Mouse (Mus musculus) neural tube, embryonic 10.5 days (tissue): ENCODE measurements around the gene Nxt1.

Source experiments
- DNase-seq: peaks from one replicate; pipeline ENCODE4 v3.0.0-alpha.2; 2017; ENCODE audit warnings: low spot score; ENCODE audit errors: extremely low spot score

Nxt1 gene

DNA sequence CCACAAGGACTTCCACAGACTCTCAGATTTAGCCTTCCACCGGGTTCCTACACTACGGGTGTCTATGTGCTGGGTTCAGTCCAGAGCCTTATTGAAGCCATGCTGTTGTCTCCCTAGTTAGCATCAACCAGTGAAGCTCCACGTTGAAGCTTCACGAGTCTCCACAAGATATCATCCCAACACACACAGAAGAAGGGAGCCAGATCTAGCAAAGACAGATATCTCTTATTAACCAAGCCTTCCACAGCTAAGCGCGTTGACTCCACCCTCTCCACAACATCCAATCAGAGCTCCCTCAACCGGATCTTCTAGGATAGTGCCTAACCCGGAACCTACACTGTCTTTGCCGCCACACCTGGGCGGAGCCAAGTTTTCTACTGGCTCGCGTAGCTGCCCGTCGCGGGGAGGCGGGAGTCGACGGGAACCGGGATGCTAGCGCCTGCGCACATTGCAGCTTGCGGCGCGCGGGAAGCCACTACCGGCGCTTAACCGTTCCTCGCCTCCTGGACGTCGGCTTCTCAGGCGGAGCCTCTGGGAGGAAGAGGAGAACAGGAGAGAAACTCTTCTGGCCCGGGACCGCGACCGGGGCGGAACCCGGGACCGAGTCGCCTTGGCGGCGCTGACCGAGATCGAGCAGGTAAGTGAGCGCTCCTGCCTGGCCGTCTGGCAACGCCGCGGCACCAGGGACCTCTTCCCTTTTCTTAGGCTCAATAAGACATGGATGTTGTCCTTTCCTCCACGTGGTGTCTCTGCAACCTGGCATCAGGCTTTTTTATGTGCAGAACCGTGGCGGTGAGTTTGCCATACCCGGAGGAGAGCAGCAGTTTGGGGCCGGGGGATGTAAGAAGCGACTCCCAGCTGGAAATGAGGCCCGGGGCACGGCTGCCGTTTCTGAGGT is at the start of gene Nxt1:
Nxt1 (plus strand) TSS at position 403 of the 898 bp plus-strand sequence.
- DNase-seq, result peak; percentile 97

DNA sequence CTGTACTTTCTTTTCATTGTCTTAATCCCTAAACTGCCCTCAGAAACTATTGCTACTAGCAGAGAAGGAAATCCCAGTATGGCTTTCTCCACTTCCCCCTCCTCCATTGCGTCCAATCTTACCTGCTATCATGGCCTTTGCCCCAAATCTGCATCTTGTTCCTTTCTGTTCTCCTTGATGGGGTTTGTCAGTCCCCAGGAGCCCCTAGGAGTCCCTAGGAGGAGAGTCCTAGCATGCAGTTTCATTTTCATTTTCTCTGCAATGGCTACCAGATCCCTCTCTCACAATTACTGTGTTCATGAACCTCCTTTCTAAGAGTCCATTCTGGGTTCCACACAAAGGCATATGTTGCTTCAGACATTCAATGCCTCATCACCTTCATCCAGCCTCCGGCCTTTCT is 49.3 kb upstream of the Nxt1 start:
- no peak for DNase-seq

DNA sequence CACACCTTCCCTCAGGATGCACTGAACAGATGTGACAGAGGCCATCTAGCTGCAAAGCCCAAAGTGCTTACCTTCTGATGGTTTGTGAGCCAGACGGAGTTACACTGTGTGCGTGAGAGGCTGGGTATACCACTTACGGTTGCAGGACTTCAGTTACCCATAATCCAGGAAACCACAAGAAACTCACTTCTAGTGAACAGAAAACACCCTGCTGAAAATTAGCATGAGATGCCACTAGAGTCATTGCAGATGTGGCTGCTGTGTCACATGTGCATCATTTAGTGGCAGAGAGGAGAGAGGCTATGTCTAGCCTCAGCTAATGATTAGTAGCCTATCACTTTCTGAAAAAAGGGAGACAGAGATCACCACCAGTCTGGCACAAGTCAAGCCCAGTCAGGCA is 47.9 kb upstream of the Nxt1 start:
- DNase-seq, result no peak

DNA sequence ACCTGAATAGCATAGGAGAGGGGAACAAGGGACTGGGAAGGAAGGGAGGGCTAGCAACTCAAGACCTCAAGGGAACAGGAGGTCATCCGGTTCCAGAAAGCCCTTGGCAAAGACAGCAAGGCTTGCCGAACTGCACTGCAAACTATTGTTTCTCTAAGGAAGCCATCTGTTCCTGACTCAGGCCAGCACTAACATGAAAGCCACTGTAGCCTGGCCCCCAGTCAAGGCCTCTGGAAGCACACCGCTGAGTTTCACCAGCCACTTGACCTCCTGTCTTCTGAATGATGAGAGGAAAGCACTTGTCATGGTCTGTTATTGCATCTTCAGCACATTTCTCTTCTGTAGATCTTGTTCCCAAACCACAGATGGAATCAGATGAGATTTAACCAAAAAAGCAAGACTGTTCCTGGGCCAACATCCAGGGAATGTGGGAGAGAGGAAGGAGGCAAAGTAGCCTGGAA is 45.4 kb upstream of the Nxt1 start:
- DNase-seq, result no peak

DNA sequence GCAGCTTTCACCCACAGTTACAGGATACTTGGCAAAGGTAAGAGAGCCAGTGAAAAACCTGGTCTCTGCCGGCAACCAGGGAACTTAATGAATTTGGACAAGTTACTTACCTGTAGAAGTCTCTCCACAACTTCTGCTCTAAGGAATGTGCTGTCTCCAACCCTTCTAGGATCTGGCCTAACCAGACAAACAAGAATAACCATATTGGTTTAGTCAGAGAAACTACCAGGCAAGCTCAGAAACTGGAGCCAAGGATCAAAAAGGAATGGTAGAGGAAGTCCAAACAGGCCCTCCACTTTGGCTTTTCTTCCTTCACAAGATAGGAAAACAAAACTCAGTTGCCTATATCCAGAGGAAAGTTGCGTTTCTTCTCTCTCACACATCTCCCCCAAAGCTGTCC is 41.4 kb upstream of the Nxt1 start:
- no peak for DNase-seq

DNA sequence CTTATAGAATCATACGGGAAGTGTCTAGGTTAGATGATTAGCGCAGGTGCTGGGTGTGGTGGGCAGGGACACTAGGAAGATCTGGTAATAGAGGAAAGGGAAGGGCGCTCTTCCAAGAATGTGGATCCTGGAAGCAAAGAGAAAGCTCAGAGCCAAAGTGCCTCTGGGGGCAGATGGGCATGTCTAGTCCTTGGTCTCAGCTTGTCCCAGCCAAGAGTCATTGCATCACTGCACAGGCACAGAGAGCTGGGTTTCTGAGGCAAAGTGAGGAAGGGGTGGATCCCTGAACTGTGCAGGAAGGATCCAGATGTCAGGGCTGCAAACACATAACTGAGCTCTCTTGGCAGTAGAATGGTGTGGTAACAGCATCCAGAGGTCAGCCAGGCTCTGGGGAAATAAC is 40.8 kb upstream of the Nxt1 start:
- DNase-seq, result no peak

DNA sequence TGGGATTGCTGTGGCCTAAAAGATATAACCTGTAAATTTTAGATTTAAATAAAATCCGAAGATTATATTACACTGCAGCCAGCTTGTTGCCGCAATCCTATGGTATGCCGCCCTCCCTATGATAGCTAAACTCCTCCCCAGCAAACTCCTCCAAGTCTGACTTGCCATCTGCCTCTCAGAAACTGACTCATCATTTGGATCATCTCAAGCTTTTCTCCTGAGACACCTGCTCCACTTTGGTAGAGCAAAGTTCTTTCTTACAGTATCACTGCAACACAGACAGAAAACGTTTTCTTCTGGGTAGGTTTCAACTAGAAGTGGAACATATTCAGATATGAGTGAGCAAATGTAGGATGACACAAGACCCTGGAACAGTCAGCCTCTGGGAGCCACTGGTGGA is 37.9 kb upstream of the Nxt1 start:
- DNase-seq, result no peak

DNA sequence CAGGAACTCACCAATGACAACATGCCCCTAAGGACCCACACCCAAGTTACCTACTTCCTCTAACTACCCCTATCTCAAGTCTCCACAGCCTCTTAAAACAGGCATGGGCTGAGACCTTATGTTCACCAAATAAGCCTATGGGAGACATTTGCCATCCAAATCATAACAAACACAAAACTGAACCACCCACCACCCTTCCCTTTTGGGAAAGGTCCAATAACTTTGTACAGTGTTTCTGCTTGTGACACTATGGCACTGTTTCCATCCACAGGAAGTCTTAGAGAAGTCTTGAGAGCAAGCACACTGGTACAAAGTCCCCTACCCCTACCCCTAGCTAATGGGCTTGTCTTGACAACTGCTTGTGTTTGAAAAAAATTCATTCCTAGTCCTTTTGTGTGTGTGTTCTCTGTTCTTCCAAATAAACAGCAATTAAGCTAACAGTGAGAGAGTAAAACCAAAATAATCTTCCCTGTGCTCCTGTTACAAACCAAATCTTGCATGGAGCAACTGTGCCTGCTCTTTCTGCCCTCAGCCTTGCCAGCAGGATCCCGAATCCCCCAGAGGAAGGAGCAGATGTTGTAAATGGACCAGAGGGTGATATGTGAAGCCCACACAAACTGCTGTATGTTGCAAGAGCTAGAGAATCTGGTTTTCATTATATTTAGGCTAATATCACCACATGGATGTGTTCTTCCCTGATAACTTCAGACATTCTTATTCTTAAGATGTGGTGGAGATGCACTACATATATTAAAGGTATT is 29.6 kb upstream of the Nxt1 start:
- DNase-seq, result no peak

DNA sequence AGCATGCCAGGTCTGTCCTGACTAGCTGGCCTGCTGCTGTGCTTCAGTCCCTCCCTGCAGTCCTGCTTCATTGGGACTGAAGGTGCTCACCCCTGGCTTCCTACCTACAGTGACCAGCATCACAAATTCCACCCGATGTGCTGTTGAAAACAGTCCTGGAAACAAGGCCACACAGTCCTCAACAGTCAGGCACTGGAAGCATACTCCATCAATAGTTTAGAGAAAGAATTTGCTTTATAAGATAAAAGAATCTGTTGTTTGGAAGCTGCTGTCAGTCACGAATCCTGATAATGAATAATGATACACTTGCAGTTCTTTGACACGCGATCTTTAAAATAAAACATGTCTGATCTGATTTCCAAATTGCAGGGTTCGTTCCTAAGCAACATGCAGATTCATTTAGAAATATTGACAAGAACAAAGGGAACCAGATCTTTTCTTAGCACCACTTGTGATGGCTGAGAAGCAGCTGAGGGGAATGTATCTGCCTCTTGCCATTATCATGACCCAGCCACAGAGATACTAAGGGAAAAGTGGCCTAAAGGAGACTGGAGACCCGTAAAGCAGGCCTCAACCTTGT is 27.9 kb upstream of the Nxt1 start:
- DNase-seq, result no peak

DNA sequence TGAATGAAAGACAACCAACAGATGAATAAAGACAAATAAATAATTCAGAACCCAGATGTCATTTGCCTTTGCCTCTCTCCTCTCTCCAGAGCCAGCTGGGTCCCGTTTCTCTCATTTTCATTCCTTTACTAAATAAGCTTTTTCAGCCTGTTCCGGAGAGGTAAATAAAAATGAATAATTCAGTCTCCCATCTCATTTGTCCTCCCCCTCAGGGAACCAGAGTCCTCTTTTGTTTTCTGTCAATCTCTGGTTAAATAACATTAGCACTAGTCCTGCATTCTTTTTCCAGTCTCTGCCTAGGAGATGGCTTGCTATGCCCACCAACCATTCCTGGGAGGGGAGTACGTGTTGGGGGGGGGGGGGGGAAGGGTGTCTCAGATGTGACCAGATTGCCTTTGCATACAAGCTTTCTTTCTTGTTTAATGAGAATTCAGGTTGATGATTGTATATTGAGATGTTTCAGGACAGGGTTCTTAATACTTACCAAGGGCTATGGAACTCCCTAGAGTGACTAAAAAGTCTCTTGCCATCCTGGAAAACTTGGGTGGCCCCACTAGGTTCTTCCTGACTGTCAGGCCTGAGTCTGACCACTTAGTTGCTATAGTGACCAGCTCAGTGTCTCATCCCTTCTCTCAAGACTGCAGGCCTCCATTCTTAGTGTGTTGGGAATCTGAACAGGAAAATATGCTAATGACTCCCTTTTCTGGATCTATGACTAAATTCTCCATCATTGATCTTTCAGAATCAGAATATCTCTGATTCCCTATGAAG is 21.6 kb upstream of the Nxt1 start:
- DNase-seq, result no peak

DNA sequence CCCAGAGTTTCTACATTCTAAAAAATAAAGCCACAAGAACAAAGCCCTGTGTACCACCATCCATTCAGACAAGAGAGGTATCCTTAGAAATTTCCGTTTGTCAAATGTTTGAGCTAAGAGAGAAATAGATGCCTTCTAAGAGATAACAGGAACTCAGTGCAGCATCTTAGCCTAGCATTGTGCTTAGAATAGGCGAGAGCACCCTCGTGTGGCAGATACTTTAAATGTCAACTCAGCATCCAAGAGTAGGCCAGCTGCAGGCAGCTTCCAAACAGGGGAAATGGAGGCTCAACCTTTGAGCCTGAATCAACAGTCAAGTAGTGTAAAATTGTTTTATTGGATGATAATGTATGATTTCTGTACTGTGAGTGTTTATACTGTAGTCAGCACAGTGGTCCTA is 17.4 kb upstream of the Nxt1 start:
- DNase-seq, result peak; percentile 21

DNA sequence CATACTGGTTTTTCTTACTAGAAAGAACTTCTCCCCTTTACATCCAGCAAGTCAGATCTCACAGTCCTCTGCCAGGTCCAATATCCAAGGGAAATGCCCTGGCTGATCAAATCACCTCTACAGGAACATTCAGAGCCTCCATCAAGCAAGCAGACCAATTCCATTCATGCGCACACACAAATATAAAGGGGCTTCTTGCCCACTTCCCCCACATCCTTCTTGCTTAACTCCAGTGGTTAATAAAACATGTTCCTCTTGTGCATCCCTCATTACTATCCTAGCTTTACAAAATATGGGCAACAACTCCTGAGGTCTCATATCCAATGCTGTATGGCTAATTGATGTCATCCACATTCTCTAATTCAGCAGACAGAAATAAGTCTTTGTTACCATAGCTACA is 8.9 kb upstream of the Nxt1 start:
- DNase-seq, result no peak

DNA sequence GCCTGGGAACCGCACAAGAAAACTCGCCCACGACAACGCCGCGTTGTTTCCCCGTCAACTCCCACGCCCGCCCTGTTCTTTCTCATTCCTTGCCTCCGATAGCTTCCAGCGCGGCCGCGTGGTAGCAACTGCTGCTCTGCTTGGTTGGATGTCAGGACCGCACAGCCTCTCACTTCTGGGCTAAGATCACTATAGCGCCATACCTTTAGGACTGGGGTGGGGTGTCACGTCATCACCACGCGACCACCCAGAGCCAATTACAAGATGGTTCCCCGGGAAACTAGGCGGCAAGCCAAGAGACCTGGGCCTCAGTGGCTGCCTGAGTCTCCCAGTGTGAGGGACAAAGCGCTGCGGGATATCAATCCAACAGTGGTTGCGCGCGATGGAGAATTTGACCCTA is 5.4 kb downstream of the Nxt1 start:
- DNase-seq, result peak; percentile 83

DNA sequence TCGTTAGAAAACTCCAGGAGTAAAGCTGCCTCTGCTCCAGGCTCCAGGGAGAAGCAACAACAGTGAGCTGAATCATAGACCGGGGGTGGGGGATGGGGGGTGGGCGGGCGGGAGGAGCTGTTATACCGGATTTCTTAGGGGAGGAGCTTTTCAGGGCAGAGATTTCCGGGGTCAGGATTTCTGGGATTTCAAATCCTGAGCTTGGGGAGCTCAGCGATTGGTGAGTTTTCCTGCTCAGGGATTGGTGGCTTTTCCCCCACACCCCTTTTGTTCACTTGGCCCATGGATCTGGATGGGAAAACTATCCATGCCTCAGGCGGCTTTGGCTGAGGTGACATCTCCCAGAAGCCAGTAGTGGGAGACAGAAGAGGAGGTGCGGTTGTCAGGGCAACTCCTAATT is 6.9 kb downstream of the Nxt1 start:
- DNase-seq, result peak; percentile 63

DNA sequence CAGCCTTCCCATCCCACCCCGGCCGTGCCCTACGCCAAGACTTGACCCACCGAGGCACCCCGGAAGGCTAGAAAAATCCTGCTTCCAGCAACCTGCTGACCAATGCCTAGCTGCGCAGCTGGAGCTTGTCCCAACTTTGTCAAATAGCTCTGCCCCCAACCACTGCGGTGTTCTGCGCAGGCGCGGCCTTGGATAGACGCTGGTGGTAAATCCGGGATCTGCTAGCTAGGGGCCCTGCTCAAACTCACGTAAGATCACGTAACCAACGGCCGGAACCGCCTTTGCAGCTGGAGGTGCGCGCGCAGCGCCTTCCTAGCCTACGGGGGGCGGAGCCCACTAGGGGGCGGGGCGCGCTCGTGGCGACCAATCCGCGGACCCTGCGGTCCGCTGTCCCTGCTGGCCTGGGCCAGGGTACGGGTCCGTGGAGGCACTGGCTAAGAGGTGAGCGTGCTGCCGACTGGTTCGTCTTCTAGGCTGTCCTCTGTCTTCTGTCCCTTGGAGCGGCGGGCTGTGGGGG is 8.4 kb downstream of the Nxt1 start, which contains the start of gene Gzf1:
Gzf1 (plus strand) TSS at position 249 of the 517 bp plus-strand sequence.
- peak; percentile 99 for DNase-seq

DNA sequence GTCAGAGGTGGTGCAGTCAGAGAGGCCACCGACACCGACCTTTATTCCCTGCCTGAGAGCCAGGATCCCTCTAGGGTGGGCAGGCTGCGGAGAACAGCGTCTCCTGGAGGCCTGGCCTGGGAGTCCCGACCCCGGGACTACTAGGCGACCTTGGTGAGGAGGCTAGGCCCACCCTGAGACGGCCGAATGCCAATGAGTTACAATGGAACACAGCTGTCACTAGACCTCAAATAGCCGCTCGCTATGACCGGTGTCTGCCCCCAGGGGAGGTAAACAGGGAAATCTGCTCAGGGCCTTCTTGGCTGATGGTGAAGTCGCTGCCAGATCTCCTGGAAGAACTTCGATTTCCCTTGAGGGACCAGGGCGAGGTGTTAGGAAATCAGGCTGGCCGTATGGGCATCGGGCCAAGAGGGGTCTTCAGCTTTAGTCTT is 9.1 kb downstream of the Nxt1 start:
- no peak for DNase-seq

DNA sequence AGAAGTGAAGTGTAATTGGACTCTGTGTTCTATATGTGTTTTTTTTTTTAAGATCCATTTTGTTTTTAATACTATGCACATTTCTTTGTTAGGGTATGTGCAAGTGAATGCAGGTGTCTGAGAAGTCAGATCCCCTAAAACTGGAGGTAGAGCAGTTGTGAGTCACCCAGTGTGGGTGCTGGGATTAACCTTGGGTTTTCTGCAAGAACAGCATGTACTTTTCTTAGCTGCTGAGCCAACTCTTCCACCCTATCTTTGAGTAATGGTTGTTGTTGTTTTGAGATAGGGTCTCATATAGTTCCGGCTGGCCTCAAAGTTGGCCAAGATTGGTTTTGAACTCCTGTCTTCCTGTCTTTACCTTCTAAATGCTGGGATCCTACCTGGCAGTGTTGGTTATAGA is 10.6 kb downstream of the Nxt1 start:
- DNase-seq, result no peak

DNA sequence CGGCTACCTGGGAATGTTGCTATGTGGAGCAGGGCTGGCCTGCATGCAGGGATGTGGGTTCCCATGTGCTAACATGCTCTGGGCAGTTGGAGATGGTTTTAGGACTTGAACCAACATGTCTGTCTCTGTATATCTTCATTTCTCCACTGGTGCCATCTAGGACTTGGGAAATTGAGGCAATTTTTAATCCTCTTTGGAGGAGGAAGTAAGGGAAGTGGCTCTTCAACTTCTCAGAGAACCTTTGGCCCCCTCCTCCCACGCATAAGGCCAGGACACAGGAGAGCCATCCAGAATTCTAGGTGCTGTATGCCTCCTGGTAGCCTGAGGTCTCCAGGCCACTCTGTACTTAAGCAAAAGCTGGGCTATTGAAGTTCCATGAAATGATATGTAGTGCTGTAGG is 12.6 kb downstream of the Nxt1 start:
- DNase-seq, result no peak

DNA sequence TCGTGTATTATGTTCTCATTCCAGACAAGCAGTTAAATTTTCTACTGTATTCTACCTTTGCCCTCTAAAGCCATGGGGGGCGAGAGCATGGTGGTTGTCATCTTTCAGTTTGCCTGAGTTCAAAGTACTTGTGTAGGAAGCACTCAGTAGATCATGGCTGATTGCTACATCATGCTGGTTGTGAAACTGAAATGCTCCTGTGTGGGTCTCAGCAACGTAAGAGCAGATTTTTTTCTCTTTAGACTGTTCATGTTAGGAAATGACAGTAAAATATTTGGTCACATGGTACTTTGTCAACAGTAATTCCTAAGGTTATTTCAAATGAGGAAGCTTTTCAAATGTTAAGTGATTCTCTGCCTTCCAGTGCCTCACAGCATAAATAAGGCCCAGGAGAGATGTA is 13.3 kb downstream of the Nxt1 start:
- no peak for DNase-seq

DNA sequence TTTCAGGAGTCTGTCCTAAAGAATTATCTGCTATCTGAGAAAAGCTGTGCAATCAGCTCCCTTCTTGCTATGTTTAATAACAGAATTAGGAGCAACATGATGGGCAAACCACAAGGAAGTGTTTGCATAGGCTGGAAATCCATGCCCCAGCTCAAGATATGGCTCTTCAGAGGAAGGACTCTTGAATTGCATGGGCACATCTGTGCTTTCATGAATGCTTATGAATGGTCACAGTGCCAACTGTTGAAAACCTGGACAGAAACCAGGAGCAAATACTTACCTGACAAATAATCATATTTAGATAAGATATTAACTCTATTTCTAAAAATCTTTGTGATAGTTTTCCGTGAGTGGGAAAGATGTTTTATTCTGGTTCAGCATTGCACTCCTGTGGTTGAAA is 14.5 kb downstream of the Nxt1 start:
- no peak for DNase-seq

DNA sequence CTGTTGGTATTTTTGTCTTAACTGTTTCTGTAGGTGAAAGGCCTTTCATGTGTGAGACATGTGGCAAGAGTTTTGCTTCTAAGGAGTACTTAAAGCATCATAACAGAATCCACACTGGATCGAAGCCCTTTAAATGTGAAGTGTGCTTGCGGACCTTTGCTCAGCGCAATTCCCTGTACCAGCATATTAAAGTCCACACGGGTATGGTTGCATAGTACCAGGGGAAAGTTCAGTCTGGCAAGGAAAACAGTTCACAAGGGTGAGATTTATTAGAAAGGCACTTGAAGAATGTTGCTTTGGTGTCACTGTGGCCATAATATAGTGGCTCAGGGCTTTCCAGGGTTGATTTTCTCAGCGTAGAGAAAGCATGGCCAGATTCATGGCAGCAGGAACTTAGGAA is 15.6 kb downstream of the Nxt1 start:
- no peak for DNase-seq
